Mouse (Mus musculus): Measurements from ENCODE around the gene Gm45799.

- TF ChIP-seq CTCF (IDR thresholded peaks at IDR 0.05; ENCODE audit: low read depth, low read length) (peak; percentile 85), POLR2A (IDR thresholded peaks at IDR 0.05; ENCODE audit: insufficient read depth, low read length) (no peak)
Observed at GRCm38 (mm10) chr7:105602860-105603623, 37.3 kb upstream of the Gm45799 start.

Measured in ES-Bruce4 (cell line).